Comparison of ENCODE assay signal across 8 mouse cellular contexts in the genomic region with DNA sequence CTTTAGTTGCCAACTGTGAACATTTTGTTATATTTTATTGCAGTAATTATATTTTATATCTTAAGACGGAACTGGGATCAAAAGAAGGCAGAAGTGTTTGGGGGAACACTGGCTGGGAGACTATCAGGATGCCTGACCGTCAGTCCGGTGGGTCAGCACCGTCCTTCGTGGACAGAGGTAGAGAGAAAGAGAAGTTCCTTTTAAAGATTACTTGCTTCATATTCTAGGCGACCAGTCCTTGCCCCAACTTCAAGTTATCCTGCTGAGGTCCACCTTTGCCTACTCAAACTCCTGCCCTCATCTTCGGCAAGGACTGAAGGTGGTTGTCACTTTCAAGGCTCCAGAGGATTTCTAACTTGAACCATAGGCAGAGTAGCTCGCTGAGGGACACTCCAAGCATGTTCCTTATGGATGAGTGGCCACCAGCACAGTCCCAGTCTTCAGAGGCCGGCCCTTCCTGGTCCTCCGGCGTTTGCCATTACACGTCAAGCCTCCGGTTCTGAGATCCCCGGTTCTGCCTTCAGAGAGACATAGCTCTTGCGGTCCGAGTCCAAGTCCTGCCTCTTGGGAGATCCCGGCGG. TPM values are rescaled to one million over a fixed set of nuclear protein-coding genes. Genes with fewer than 3 reads are reported as not detected.
DNase-seq lines count a peak whose midpoint lies in the region; ATAC-seq and TF ChIP-seq lines count a peak whose summit lies in the region.

No protein-coding gene starts in this region.

- H3K79me2 ChIP-seq in C2C12 (ENCODE audit: control insufficient read depth, insufficient read depth), result peaks cover 21% of the 10 kb centered on the region

- WGBS in cerebellum, adult 2 months, result 2% methylated on average over 18 of the region's 18 CpGs
- 2% methylated on average over 18 of the region's 18 CpGs for WGBS in forebrain, embryonic 13.5 days
- WGBS in liver, embryonic 15.5 days (ENCODE audit: insufficient replicate concordance), result 1% methylated on average over 18 of the region's 18 CpGs

- no peaks in the 10 kb centered on the region for H3K9me3 ChIP-seq in forebrain, embryonic 13.5 days (replicated peaks)
- H3K9me3 ChIP-seq in liver, embryonic 15.5 days (replicated peaks), result no peaks in the 10 kb centered on the region

- H3K79me3 ChIP-seq in C2C12 (ENCODE audit: low read depth), result peaks cover under 1% of the 10 kb centered on the region

- H3K27me3 ChIP-seq in cerebellum, adult 2 months (ENCODE audit: control insufficient read depth, insufficient read depth, low read length), result no peaks in the 10 kb centered on the region
- no peaks in the 10 kb centered on the region for H3K27me3 ChIP-seq in C2C12 (ENCODE audit: control insufficient read depth, insufficient read depth, insufficient read length)
- no peaks in the 10 kb centered on the region for H3K27me3 ChIP-seq in forebrain, embryonic 13.5 days
- H3K27me3 ChIP-seq in liver, embryonic 15.5 days, result no peaks in the 10 kb centered on the region

- DNase-seq in cerebellum, adult 2 months, result no peak
- no peak for DNase-seq in cerebellum, postnatal 14 days
- no peak for DNase-seq in adrenal gland, adult 18-20 months (ENCODE audit: low spot score in 2 of 2)
- no peak for DNase-seq in right cerebral cortex, postnatal 10 days (ENCODE audit: low spot score in 2 of 2)
- no peak for DNase-seq in frontal cortex, postnatal 14 days (ENCODE audit: low spot score in 2 of 2)

- peak overlapping the region; percentile 78 for H3K9ac ChIP-seq in forebrain, embryonic 13.5 days
- peak overlapping the region; percentile 76 for H3K9ac ChIP-seq in liver, embryonic 15.5 days

- H3K36me3 ChIP-seq in C2C12 (ENCODE audit: control insufficient read depth, insufficient read depth), result no peaks in the 10 kb centered on the region
- H3K36me3 ChIP-seq in forebrain, embryonic 13.5 days (ENCODE audit: poor library complexity, severe bottlenecking), result no peaks in the 10 kb centered on the region
- H3K36me3 ChIP-seq in liver, embryonic 15.5 days (replicated peaks), result no peaks in the 10 kb centered on the region

- H3K4me2 ChIP-seq in forebrain, embryonic 13.5 days, result peak overlapping the region; percentile 93
- peak overlapping the region; percentile 89 for H3K4me2 ChIP-seq in liver, embryonic 15.5 days

- no peak for TF ChIP-seq POLR2A in cerebellum, adult 2 months (IDR thresholded peaks at IDR 0.05; ENCODE audit: borderline replicate concordance, insufficient read depth, low read length)

- H3K4me1 ChIP-seq in cerebellum, adult 2 months (ENCODE audit: control insufficient read depth, insufficient read depth, low read length), result peaks cover 1% of the 10 kb centered on the region; the same call in 1 of the 2 replicates
- H3K4me1 ChIP-seq in forebrain, embryonic 13.5 days, result peaks cover 29% of the 10 kb centered on the region
- peaks cover 39% of the 10 kb centered on the region for H3K4me1 ChIP-seq in liver, embryonic 15.5 days (replicated peaks)

- peak overlapping the region; percentile 97 for H3K4me3 ChIP-seq in cerebellum, adult 2 months (replicated peaks; ENCODE audit: insufficient read depth, low read depth, low read length)
- peak overlapping the region; percentile 59 for H3K4me3 ChIP-seq in C2C12 (ENCODE audit: insufficient read depth, poor library complexity, severe bottlenecking)
- peak overlapping the region; percentile 65 for H3K4me3 ChIP-seq in forebrain, embryonic 13.5 days
- H3K4me3 ChIP-seq in liver, embryonic 15.5 days (replicated peaks), result peak overlapping the region; percentile 79

- H3ac ChIP-seq in C2C12 (ENCODE audit: control insufficient read depth, insufficient read length, low read depth), result peak overlapping the region; percentile 74

- no peak for TF ChIP-seq CTCF in cerebellum, adult 2 months (IDR thresholded peaks at IDR 0.05; ENCODE audit: borderline replicate concordance, insufficient read depth, low read depth, low read length)
- no peak for TF ChIP-seq CTCF in C2C12 (IDR thresholded peaks at IDR 0.05; ENCODE audit: control insufficient read depth, insufficient read depth, insufficient read length)

- peak overlapping the region; percentile 94 for H3K27ac ChIP-seq in cerebellum, adult 2 months (ENCODE audit: insufficient read depth, low read length)
- peak overlapping the region; percentile 85 for H3K27ac ChIP-seq in forebrain, embryonic 13.5 days
- H3K27ac ChIP-seq in liver, embryonic 15.5 days (replicated peaks), result peak overlapping the region; percentile 85

- peak; percentile 36; the same call in 1 of the 2 replicates for ATAC-seq in forebrain, embryonic 13.5 days
- peak; percentile 15 for ATAC-seq in liver, embryonic 15.5 days (ENCODE audit: insufficient read depth)

TF ChIP-seq in C2C12, 6 proteins besides CTCF, POLR2A, EP300 and RAD21:
- TF ChIP-seq MYOG (IDR thresholded peaks at IDR 0.05; ENCODE audit: control insufficient read depth, extremely low read depth, insufficient read length) (no peak), MYOD1 (IDR thresholded peaks at IDR 0.05; ENCODE audit: control insufficient read depth, insufficient read length, low read depth) (no peak), FOSL1 (IDR thresholded peaks at IDR 0.05; ENCODE audit: insufficient read depth, low read length, poor library complexity, severe bottlenecking) (no peak), MAX (IDR thresholded peaks at IDR 0.05) (no peak), CEBPB (IDR thresholded peaks at IDR 0.05; ENCODE audit: low read depth) (no peak), USF1 (IDR thresholded peaks at IDR 0.05; ENCODE audit: low read depth) (no peak)

RNA-seq across cellular contexts. Expression of a gene that starts 0.8 kb away (rescaled TPM):
- 38.2 and 39.8 TPM in 2 replicates for polyA plus RNA-seq in cerebellum, adult 2 months (2012; rRNA removed)
- 3.7 TPM for polyA plus RNA-seq in C2C12 (2012; fragmentation: generic; extraction: Trizol)
- 21.1 and 21.4 TPM in 2 replicates for polyA plus RNA-seq in forebrain, embryonic 13.5 days (2015; fragmentation: Nextera tagmentation; extraction: Ambion mirVana)
- polyA plus RNA-seq in liver, embryonic 15.5 days (2015; fragmentation: Nextera tagmentation; extraction: Ambion mirVana), result 4.8 and 5.3 TPM in 2 replicates
- total RNA-seq in adrenal gland, adult 18-20 months (2021), result 10 to 100 TPM; 15.0 to 15.8 TPM
